Mouse (Mus musculus): ENCODE data around the gene Slfn9. TPM values are rescaled to one million over a fixed set of nuclear protein-coding genes. Genes with fewer than 3 reads are reported as not detected.

Slfn9 gene
- polyA plus RNA-seq, 1 experiment from 2014 or later, result 12.6 TPM

DNA sequence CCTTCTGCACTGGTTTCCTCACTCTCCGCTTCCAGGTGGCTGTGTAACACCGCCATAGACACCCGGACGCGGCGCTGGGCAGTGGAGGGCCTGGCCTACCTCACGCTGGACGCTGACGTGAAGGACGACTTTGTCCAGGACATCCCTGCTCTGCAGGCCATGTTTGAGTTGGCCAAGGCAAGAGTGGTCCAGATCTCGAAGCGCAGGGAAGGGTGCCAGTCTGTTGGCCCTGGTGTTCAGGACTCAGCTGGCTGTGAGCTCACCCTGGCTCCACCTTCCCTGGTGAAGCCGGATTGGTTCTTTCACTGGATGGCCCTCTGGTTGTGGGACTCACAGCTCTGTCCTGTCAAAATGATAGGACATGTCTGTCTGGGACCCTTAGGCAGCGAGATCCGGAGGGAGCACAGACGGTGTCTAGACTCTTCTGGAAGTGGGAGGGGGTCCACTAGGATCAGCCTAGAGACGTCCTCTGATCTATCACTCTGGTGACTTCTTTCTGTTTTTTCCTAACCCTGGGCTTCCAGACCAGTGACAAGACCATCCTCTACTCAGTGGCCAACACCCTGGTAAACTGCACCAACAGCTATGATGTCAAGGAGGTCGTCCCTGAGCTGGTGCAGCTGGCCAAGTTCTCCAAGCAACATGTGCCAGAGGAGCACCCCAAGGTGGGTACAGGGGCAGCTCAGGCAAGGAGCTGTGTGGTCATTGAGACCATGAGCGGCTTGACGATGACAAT, 62.6 kb downstream of the Slfn9 start:
- H3K36me3 ChIP-seq (replicated peaks), result no peaks in the 10 kb centered on the region
- no peak overlapping the region for H3K9ac ChIP-seq
- 34% methylated on average over 20 of the region's 20 CpGs for WGBS
- no peak overlapping the region for H3K4me2 ChIP-seq
- no peak for ATAC-seq (ENCODE audit: low FRiP score)
- H3K27me3 ChIP-seq, result peaks cover 57% of the 10 kb centered on the region
- H3K4me1 ChIP-seq, result peaks cover 19% of the 10 kb centered on the region
- no peak overlapping the region for H3K4me3 ChIP-seq (replicated peaks)
- H3K9me3 ChIP-seq, result no peaks in the 10 kb centered on the region
- no peak overlapping the region for H3K27ac ChIP-seq

Small RNA genes lying within 50 kb of the gene (microRNA-seq; reads per million reads assigned to microRNA genes)
- not detected for gene Gm27598
- gene Mir7679, result not detected

Other genes with a start within 250 kb of the Slfn9 start
- gene Cct6b, start 227.5 kb downstream of the Slfn9 start, polyA plus RNA-seq (2016; fragmentation: Nextera tagmentation; extraction: Ambion mirVana), result 0.38 and 0.42 TPM in 2 replicates
- 37.8 and 38.5 TPM in 2 replicates for gene Zfp830, start 227.5 kb downstream of the Slfn9 start, polyA plus RNA-seq (2016; fragmentation: Nextera tagmentation; extraction: Ambion mirVana)
- 53.6 and 57.8 TPM in 2 replicates for gene Lig3, start 210.7 kb downstream of the Slfn9 start, polyA plus RNA-seq (2016; fragmentation: Nextera tagmentation; extraction: Ambion mirVana)
- gene Rffl, start 120.6 kb downstream of the Slfn9 start, polyA plus RNA-seq (2016; fragmentation: Nextera tagmentation; extraction: Ambion mirVana), result 16.6 and 19.1 TPM in 2 replicates
- gene Rad51d, start 101.2 kb downstream of the Slfn9 start, polyA plus RNA-seq (2016; fragmentation: Nextera tagmentation; extraction: Ambion mirVana), result 12.6 and 14.2 TPM in 2 replicates
- gene Fndc8, start 99.7 kb downstream of the Slfn9 start, polyA plus RNA-seq (2016; fragmentation: Nextera tagmentation; extraction: Ambion mirVana), result 0.21 and 0.40 TPM in 2 replicates
- gene Nle1, start 83.4 kb downstream of the Slfn9 start, polyA plus RNA-seq (2016; fragmentation: Nextera tagmentation; extraction: Ambion mirVana), result 32.3 and 37.3 TPM in 2 replicates
- gene Unc45b, start 81.3 kb downstream of the Slfn9 start, polyA plus RNA-seq (2016; fragmentation: Nextera tagmentation; extraction: Ambion mirVana), result 1.0 and 1.3 TPM in 2 replicates
- gene Slfn5, start 40.5 kb downstream of the Slfn9 start, polyA plus RNA-seq (2016; fragmentation: Nextera tagmentation; extraction: Ambion mirVana), result 0.38 and 0.89 TPM in 2 replicates
- gene Slfn8, start 29.0 kb upstream of the Slfn9 start, polyA plus RNA-seq (2016; fragmentation: Nextera tagmentation; extraction: Ambion mirVana), result 0.21 and 0.37 TPM in 2 replicates
- gene Slfn2, start 73.3 kb upstream of the Slfn9 start, polyA plus RNA-seq (2016; fragmentation: Nextera tagmentation; extraction: Ambion mirVana), result 0.96 and 1.2 TPM in 2 replicates
- gene Slfn1, start 125.0 kb upstream of the Slfn9 start, polyA plus RNA-seq (2016; fragmentation: Nextera tagmentation; extraction: Ambion mirVana), result not detected in 2 replicates
- gene Slfn4, start 183.4 kb upstream of the Slfn9 start, polyA plus RNA-seq (2016; fragmentation: Nextera tagmentation; extraction: Ambion mirVana), result not detected in 2 replicates
- gene Slfn3, start 199.5 kb upstream of the Slfn9 start, polyA plus RNA-seq (2016; fragmentation: Nextera tagmentation; extraction: Ambion mirVana), result 0.28 and 0.53 TPM in 2 replicates

Data from forebrain, embryonic 12.5 days (tissue).